Mouse (Mus musculus): ENCODE measurements around the gene Rps25.

GRCm38 (mm10) chr9:44389273-44389672 lies 17.7 kb upstream of the Rps25 start:
- TF ChIP-seq GATA1 (IDR thresholded peaks at IDR 0.05; ENCODE audit: borderline replicate concordance, low read length) (no peak), FLI1 (IDR thresholded peaks at IDR 0.05; ENCODE audit: low read length) (no peak)

Data from megakaryocyte, embryonic 14.5 days (primary cell).